Comparison of ENCODE assay signal across 8 mouse cellular contexts in genomic region chr14:77928021-77928420, GRCm38 (mm10). TPM values are rescaled to one million over a fixed set of nuclear protein-coding genes. Genes with fewer than 3 reads are reported as not detected.
DNase-seq lines count a peak whose midpoint lies in the region; ATAC-seq lines count a peak whose summit lies in the region.

No protein-coding gene starts in this region.

- 37% methylated on average over 6 of the region's 6 CpGs for WGBS in heart, embryonic 11.5 days (ENCODE audit: insufficient replicate concordance)

- no peak for ATAC-seq in heart, embryonic 11.5 days (replicated peaks; ENCODE audit: insufficient number of reproducible peaks, low FRiP score, low TSS enrichment)
- peak; percentile 60 for ATAC-seq in monocyte, adult 5-6 weeks (replicated peaks; ENCODE audit: insufficient number of reproducible peaks, low FRiP score, low TSS enrichment, poor library complexity, severe bottlenecking)

- H3K4me1 ChIP-seq in heart, embryonic 11.5 days (ENCODE audit: control insufficient read depth, insufficient read depth, low read length), result peaks cover 10% of the 10 kb centered on the region; the same call in 1 of the 2 replicates

- DNase-seq in heart, adult 8-10 months (ENCODE audit: low spot score), result peak; percentile 68
- DNase-seq in NIH3T3 (ENCODE audit: low read depth), result peak; percentile 73
- DNase-seq in cerebellum, postnatal 10 days, result peak; percentile 88
- DNase-seq in heart, adult 9 months (ENCODE audit: low spot score in 2 of 2), result peak; percentile 15 to 52
- DNase-seq in left cerebral cortex, adult 18-20 months (ENCODE audit: low spot score in 2 of 2), result peak; percentile 71 to 84
- peak; percentile 82 for DNase-seq in splenic B cell, adult 2 months (ENCODE audit: low read depth, low spot score)

- no peaks in the 10 kb centered on the region for H3K27me3 ChIP-seq in heart, embryonic 11.5 days (ENCODE audit: control insufficient read depth, insufficient read depth, low read length)
- no peaks in the 10 kb centered on the region for H3K27me3 ChIP-seq in splenic B cell, adult 2 months (ENCODE audit: control insufficient read depth, insufficient read depth, low read length, poor library complexity, severe bottlenecking)

- no peaks in the 10 kb centered on the region for H3K9me3 ChIP-seq in heart, embryonic 11.5 days (replicated peaks; ENCODE audit: control insufficient read depth, low read length)

- H3K36me3 ChIP-seq in heart, embryonic 11.5 days (ENCODE audit: control insufficient read depth, insufficient read depth, low read length), result no peaks in the 10 kb centered on the region
- H3K36me3 ChIP-seq in splenic B cell, adult 2 months (ENCODE audit: control insufficient read depth, insufficient read depth, low read length, poor library complexity, severe bottlenecking), result peaks cover 11% of the 10 kb centered on the region

- no peak overlapping the region for H3K4me3 ChIP-seq in heart, embryonic 11.5 days (ENCODE audit: low read depth, low read length)

- H3K4me2 ChIP-seq in heart, embryonic 11.5 days, result no peak overlapping the region

- H3K27ac ChIP-seq in heart, embryonic 11.5 days (ENCODE audit: low read depth, low read length), result no peak overlapping the region

- H3K9ac ChIP-seq in heart, embryonic 11.5 days (ENCODE audit: low read depth, low read length), result no peak overlapping the region

RNA-seq across cellular contexts. Expression of gene Epsti1, which starts 24.0 kb away (rescaled TPM):
- 1 to 10 TPM in 1 of 4 experiments, under 1 TPM in 3; 0.50 to 1.0 (median 0.57) TPM for total RNA-seq in heart, adult 8-10 months (2022)
- polyA plus RNA-seq in heart, embryonic 11.5 days (2014; fragmentation: Nextera tagmentation; extraction: Ambion mirVana), result 0.23 and 0.49 TPM in 2 replicates
- under 1 TPM; 0.28 to 0.60 TPM for total RNA-seq in left cerebral cortex, adult 18-20 months (2021)
- 346 to 503 TPM (median 357 TPM) in 3 replicates for total RNA-seq in monocyte, adult 5-6 weeks (2017)

RNA-seq across cellular contexts. Expression of gene Dnajc15, which starts 53.1 kb away (rescaled TPM):
- total RNA-seq in heart, adult 8-10 months (2022), result 100 to 1,000 TPM; 233 to 306 (median 274) TPM
- polyA plus RNA-seq in heart, embryonic 11.5 days (2014; fragmentation: Nextera tagmentation; extraction: Ambion mirVana), result 145 and 146 TPM in 2 replicates
- 10 to 100 TPM; 70.4 to 92.7 TPM for total RNA-seq in left cerebral cortex, adult 18-20 months (2021)
- total RNA-seq in monocyte, adult 5-6 weeks (2017), result 59.9 to 90.4 TPM (median 77.1 TPM) in 3 replicates

Comparison
In these comparisons a context has a peak if more than half of its experiments do, and no peak if none do; other contexts are left out.
1. DNase-seq: peak in every context shown above with its lines; median percentile 88 in cerebellum, postnatal 10 days; 82 in splenic B cell, adult 2 months; 78 in left cerebral cortex, adult 18-20 months; 73 in NIH3T3; 68 in heart, adult 8-10 months; 34 in heart, adult 9 months.
2. RNA of gene Epsti1, which starts 24.0 kb away (total RNA-seq): 346 to 503 TPM in monocyte, adult 5-6 weeks; 0.50 to 1.0 TPM in heart, adult 8-10 months and 0.28 to 0.60 TPM in left cerebral cortex, adult 18-20 months; every median in the first group is over 100 times any median in the second.